Mouse (Mus musculus) erythroblast, adult 5-6 weeks (primary cell): ENCODE data around the gene Parp3. TPM values are rescaled to one million over a fixed set of nuclear protein-coding genes. Genes with fewer than 3 reads are reported as not detected.

Source experiments
- ATAC-seq: replicated peaks from 2 replicates; pipeline ENCODE4 v1.8.0; 2016; ENCODE audit warnings: moderate number of reproducible peaks, mild to moderate bottlenecking, moderate TSS enrichment, inconsistent platforms; ENCODE audit not compliant: poor library complexity, low FRiP score, severe bottlenecking
- total RNA-seq, 2 experiments: library from RNA; stranded (forward) in 1 of 2; stranded (reverse) in 1 of 2; fragments of 150-400 nt in 1 of 2; fragments of 200-764, 138-1000 nt in 1 of 2; gene quantifications; 2 replicates each; pipeline versions ENCODE4 v1.2.3 to v1.2.4; 2015 to 2017; ENCODE audit warnings: low replicate concordance in 2 of 2

Gene Parp3
- total RNA-seq, 2 experiments from 2014 or later = 7.3 to 7.4 TPM

DNA sequence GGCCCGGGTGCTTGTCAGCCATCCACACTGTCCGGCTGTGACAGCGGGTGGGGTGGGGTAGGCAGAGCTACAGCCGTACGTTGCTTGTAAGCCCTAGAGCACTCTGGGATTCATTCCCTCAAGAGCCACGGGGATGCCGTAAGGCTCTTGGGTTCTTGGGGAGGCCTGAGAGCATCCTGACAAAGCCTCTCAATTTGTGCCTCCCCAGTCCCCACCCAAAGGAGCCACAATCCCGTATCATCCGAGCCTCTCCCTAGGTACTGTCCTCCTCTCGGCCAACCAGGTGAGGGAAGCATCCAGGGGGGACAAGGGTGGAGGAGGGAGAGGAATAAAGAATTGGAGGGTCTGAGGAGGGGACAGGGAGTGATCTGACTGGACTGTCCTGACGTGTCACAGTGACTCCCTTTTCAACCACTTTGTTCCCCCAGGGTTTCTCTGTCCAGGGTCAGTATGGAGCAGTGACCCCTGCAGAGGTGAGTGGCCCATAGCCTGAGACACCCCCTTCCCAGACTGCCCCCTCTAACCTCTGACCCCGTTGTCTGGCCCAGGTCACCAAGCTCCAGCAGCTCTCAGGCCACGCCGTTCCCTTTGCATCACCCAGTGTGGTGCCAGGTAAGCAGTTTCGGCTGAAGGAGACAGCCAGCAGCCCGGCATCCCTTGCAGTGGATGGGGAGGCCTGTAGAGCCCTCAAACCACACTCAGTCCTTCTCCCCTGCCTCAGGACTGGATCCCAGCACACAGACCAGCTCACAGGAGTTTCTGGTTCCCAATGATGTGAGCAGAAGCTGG is 14.9 kb downstream of the Parp3 start:
- ATAC-seq = no peak

DNA sequence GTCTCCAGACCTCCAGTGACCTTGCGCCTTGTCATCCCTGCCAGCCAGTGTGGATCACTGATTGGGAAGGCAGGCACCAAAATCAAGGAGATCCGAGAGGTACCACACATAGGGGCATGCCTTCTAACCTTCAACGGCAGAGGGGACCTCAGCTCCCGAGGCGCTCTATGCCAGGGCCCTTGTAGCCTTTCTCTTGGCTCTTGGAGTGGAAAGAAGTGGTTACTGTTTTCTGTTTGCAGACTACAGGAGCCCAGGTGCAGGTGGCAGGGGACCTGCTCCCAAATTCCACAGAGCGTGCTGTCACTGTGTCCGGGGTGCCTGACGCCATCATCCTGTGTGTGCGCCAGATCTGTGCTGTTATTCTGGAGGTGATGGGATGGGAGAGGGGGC is 15.7 kb downstream of the Parp3 start:
- no peak for ATAC-seq

- ATAC-seq = no peak
These were observed 16.2 kb downstream of the Parp3 start for GRCm38 (mm10) chr9:106460401-106461025.

DNA sequence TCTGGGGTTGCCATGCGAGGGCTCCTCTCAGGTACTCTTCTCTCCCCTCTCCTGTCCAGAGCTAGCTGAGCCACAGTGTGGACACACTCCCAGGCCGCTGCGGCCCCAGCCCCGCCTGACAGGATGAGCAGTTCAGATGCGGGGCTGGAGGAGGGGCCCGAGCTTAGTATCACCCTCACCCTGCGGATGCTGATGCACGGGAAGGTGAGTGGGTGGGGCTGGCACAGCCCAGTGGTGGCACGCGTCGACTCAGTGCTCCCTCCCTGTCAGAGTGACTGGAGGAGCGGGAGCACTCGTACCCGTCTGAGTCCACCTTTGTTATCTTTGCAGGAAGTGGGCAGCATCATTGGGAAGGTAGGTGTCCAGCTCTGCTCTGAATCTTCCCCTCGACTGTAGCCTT is 16.8 kb downstream of the Parp3 start:
- no peak for ATAC-seq

GRCm38 (mm10) chr9:106457920-106458319 is 18.8 kb downstream of the Parp3 start:
- no peak for ATAC-seq

GRCm38 (mm10) chr9:106457163-106457559 is 19.6 kb downstream of the Parp3 start:
- no peak for ATAC-seq

DNA sequence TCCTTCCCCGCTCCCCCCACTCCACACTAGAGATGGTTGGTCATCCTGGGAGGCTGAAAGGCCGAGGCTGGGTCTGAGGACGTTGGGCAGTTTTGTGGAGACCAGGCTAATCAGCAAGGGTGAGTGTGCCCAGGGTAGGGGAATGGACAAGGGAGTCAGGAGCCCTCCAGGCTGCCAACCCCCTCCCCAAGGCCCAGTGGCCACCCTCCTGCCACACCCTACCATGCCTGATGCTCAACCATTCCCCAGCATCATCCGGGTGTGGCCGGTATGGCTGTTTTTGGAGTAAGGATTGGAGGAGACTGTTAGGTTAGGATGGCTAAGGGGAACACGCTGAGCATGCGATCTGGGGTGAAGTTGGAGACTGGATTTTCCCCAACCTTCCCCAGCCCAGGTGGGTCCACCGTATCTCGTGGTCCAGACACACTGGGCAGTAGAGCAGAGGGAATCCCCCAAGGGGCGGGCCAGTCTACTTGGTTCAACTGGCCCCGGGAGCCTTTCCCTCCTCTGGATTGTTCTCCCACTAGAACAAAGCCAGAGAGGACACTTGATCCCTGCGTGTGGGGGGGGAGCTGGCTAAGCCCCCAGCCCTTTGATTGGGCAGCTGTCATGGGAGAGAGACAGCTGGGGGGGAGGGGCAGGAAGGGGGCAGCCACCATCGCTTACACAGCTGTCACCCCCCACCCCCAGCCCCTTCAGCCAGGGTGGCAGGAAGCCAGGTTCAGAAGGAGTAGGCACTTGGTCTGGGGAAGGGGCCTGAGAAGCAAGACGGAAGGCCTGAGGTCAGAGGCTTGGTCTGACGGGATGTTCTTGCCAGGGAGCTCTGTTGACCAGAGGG is 20.2 kb downstream of the Parp3 start:
- ATAC-seq = no peak

DNA sequence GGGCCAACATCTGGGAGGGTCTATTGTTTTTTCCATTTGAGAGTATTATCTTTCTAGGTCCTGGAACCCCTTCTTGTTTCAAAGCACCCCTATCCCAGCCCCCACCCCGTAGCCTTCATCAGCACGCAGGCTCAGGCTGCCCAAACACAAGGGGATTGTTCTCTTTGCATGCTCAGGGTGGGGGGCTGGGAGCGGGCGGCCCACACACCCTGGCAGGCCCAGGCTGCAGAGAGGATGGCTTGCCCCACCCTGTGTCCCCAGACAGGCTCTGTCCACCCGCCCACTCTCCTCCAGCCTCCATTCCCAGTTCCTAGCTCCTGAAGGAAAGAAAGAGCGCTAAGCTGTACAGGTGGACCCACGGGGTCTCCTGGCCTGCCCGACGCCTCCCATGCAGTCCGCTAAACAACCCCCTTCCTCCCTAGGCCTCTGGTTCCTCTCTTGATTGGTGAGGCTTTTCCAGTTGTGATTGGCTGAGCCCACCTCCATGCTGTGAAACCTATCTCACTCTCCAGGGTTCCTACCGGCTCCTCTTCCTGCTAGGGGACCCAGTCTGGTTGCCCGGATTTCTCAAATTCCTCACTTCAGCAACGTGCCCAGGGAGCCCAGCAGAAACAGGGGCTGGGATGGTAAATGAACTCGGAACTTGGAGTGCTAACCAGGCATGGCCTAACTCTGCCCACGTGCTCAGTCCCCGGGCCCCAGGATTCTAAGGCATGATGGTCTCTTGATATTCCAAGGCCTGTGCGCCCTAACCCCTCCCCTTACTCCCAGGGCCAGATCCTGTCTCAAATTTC is 21.7 kb downstream of the Parp3 start:
- ATAC-seq = no peak

DNA sequence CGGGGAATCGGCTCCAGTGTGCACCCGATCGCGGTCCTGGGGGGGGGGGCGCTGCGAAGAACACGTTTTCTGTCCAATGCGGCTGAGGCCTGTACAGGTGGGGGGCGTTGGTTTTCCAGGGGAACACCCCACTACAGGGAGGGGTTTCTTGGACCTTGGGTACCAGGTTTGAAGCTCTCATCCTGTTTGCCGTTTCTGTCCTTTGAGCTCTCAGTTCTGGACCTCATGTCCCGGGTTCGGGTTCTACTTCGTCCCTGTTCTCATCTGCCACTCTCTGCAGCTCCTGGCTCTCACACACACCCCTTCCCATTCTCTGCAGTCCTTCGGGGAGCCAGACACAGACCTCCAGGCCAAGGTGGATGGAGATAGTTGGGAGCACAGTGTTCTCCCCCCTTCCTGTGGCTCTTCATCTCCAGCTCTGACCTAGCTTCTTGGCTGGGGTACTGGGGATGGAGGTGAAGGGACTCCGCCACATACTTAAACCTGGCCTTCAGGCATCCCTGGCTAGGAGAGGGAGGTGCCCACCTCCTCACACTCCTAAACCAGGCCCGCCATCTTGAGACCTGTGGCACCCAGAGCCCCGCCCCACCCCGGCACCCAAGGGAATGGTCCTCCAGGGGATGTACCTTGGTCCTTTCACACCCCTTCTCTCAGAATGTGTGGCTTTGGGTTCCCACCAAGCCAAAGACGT is 22.5 kb downstream of the Parp3 start:
- no peak for ATAC-seq

- no peak for ATAC-seq
These were observed 23.3 kb downstream of the Parp3 start, which contains the start of gene Pcbp4 for GRCm38 (mm10) chr9:106453271-106454070. TSS of gene Pcbp4 (plus strand) at chr9:106453291.

DNA sequence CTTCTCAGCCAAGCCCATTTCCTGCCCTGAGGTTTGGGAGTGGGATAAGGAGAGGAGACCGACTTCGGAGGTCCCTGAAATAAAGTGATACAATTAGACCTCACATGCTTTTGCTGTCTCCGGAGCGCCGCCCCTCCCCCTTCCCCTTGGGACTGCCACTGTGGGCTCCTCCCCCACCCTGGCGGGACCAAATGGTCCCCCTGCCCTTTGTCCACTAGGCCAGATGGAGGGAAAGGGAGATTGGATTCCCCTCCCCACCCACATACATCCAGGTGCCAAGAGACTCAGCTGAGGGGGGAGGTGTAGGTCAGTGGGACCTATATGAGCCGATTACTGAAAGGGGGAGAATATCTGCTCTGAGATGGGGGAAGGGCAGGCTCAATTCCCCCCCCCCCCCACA is 23.9 kb downstream of the Parp3 start:
- ATAC-seq = no peak

- no peak for ATAC-seq
These were observed 24.4 kb downstream of the Parp3 start for GRCm38 (mm10) chr9:106452351-106452750.

DNA sequence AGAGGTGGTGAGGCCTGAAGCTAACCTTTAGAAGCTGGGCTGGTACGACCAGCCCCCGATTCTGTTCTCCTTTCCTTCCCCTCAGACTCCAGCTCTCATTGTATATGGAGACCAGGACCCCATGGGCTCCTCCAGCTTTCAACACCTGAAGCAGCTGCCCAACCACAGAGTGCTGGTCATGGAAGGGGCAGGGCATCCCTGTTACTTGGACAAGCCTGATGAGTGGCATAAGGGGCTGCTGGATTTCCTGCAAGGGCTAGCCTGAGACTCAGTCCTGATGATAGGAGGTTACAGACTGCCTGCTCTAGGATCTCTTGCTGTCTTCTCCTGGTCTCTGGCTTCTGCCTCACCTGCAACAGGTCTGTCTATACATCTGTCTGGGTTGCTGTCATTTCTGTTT is 24.9 kb downstream of the Parp3 start:
- ATAC-seq = no peak

DNA sequence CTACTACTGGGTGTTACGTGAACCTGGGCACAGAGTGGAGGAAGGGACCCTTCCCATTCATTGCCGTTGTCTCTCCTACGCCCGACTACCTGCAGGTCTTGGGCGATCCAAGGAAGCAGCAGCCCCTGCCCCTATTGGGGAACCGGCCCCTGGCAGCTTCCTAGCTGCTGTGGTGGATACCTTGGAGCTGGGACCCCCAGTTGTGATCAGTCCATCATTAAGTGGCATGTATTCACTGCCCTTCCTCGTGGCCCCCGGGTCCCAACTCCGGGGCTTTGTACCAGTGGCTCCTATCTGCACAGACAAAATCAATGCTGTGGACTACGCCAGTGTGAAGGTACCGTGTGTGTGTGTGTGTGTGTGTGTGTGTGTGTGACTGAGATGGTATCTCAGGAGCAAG is 25.5 kb downstream of the Parp3 start:
- no peak for ATAC-seq

DNA sequence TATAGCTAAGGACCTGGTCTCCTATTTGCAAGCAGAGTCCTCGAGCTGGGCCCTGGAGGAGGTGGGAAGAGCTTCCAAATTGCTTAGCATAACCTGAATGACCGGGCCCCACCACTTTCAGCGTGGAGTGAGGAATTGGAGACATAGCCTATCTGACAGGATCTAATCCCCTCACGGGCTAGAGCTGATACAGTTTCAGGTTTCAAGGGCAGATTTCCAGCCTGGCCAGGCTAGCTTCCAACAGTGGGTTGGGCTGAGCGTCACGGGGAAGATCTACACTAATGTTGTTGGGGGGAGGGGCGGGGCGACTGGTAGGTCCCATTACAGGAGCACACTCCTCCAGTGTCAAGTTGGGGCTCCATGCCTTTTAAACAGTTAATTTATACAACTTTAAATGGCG is 26.1 kb downstream of the Parp3 start:
- no peak for ATAC-seq

GRCm38 (mm10) chr9:106449947-106450346 is 26.8 kb downstream of the Parp3 start:
- ATAC-seq = no peak

GRCm38 (mm10) chr9:106448498-106449031 is 28.2 kb downstream of the Parp3 start:
- no peak for ATAC-seq

DNA sequence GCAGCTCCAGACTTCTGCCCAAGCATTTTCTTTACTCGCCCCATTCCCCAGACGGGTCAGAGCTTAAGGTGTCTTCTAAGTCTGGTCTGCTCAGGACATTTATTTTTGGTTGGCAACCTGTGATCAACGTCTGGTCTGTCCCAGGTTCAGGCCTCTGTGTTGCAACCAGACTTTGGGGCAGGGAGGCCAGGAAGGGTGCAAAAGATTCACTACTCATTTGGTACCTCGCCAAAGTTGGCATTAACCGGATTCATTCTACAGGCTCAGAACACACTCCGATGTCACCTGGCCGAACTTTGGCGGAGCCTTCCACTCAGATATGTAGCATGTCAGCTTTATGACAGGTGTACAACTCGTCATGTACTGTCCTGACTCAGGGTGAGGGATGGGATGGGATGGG is 28.8 kb downstream of the Parp3 start:
- no peak for ATAC-seq
